Mouse (Mus musculus): ENCODE measurements at regions not wholly inside any gene's neighbourhood (a gene's known extent, or its start where the extent isn't known, plus 50 kb on each side); places are given as distances from the start of the nearest gene placed in this dataset.

DNA sequence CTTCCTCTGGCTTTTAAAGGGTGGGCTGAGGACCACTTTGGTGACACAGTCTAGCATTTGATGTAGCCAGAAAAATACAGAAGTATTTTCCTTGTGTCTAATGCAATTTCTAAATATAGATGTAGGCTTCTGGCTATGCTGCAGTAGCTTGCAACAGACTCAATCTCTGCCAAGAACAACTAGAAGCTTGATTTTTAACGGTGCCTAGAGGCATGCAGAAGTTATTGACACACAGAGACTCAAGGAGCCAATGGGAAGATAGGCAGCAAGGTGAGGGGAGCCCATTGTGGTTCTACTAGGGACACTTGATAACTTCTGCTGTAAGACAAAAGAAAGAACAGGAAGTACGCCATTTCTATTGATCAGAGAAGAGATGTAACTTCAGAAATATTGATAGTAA, 94.1 kb upstream of the Osr1 start:
- no peak for ATAC-seq (ENCODE audit: low read depth)
- H3K4me3 ChIP-seq (ENCODE audit: low read depth, low read length): no peak overlapping the region
- no peaks in the 10 kb centered on the region for H3K36me3 ChIP-seq (ENCODE audit: control insufficient read depth, insufficient read depth, low read length)
- no peak overlapping the region for H3K4me2 ChIP-seq (ENCODE audit: low read depth, low read length)
- H3K9ac ChIP-seq (replicated peaks; ENCODE audit: low read depth, low read length): no peak overlapping the region
- H3K27me3 ChIP-seq (ENCODE audit: control insufficient read depth, insufficient read depth, low read length): no peaks in the 10 kb centered on the region
- no peaks in the 10 kb centered on the region for H3K4me1 ChIP-seq (ENCODE audit: control insufficient read depth, insufficient read depth, low read length)
- H3K27ac ChIP-seq (ENCODE audit: low read depth, low read length): no peak overlapping the region
- H3K9me3 ChIP-seq (ENCODE audit: control insufficient read depth, low read length): no peaks in the 10 kb centered on the region
- 90% methylated on average over 2 of the region's 2 CpGs for WGBS

DNA sequence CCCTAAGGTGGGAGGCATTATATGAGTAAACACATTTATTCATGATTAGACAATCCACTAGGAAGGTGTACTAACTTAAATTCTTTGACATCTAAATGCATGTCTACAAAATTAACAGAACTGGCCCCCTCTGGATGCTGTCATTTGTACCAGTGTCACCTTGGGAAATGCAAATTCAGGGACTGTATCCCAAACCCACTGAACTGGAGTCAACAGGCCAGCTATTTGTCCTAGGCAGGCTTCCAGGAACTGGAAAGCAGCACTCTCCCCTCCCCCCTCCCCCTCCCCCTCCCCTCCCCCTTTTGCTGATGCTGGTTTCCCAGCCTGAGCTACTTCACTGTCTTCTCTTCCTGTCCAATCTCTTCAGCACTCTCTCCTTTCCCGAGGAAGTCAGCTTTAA, 91.7 kb upstream of the Osr1 start:
- H3K27ac ChIP-seq (ENCODE audit: low read depth, low read length): no peak overlapping the region
- no peak overlapping the region for H3K4me3 ChIP-seq (ENCODE audit: low read depth, low read length)
- no peak for ATAC-seq (ENCODE audit: low read depth)
- 60% methylated on average over 1 of the region's 1 CpGs for WGBS
- H3K9me3 ChIP-seq (ENCODE audit: control insufficient read depth, low read length): no peaks in the 10 kb centered on the region
- H3K4me1 ChIP-seq (ENCODE audit: control insufficient read depth, insufficient read depth, low read length): no peaks in the 10 kb centered on the region
- H3K4me2 ChIP-seq (ENCODE audit: low read depth, low read length): no peak overlapping the region
- no peaks in the 10 kb centered on the region for H3K36me3 ChIP-seq (ENCODE audit: control insufficient read depth, insufficient read depth, low read length)
- H3K27me3 ChIP-seq (ENCODE audit: control insufficient read depth, insufficient read depth, low read length): no peaks in the 10 kb centered on the region
- no peak overlapping the region for H3K9ac ChIP-seq (replicated peaks; ENCODE audit: low read depth, low read length)

DNA sequence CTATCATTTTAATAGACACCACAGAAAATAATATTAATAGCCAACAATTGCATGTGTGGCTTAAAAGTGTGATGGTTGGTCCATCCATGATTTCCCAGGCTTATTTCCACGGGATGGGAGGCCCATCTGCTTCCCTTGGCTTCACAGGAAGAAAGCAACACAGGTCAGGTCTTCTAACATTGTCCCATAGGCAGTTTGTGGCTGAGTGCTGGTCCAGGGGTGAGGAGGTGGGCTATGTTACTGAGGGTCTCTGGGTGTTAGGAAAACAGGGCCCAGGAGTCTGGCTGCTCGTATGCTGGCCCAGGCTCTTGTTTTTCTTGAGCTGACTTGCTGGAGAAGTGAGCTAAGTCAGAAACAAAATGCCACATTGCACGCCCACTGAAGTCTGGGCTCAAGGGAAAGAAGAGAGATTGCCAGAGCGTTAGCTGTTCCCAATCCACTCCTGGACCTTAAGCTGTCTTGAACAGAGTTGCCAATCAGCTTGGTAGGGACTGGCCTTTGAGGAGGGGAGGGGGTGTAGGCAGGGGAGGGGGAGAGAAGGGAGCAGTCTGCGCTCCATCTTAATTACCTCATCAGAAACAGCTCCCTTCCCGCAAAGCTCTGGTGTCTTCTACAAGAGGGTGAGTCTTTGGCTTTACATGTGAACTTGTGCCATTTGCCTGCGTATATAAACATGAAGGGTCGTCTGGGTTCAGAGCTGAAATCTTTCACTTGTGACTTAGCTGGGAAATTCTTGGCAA, 82.1 kb upstream of the Osr1 start:
- Histone ChIP-seq H3K9ac (replicated peaks; ENCODE audit: low read depth, low read length) (no peak overlapping the region), H3K27me3 (ENCODE audit: control insufficient read depth, insufficient read depth, low read length) (no peaks in the 10 kb centered on the region), H3K4me3 (ENCODE audit: low read depth, low read length) (no peak overlapping the region), H3K4me1 (ENCODE audit: control insufficient read depth, insufficient read depth, low read length) (no peaks in the 10 kb centered on the region), H3K4me2 (ENCODE audit: low read depth, low read length) (no peak overlapping the region), H3K36me3 (ENCODE audit: control insufficient read depth, insufficient read depth, low read length) (no peaks in the 10 kb centered on the region), H3K9me3 (ENCODE audit: control insufficient read depth, low read length) (no peaks in the 10 kb centered on the region), H3K27ac (ENCODE audit: low read depth, low read length) (no peak overlapping the region)
- no peak for ATAC-seq (ENCODE audit: low read depth)
- WGBS: 76% methylated on average over 8 of the region's 8 CpGs

DNA sequence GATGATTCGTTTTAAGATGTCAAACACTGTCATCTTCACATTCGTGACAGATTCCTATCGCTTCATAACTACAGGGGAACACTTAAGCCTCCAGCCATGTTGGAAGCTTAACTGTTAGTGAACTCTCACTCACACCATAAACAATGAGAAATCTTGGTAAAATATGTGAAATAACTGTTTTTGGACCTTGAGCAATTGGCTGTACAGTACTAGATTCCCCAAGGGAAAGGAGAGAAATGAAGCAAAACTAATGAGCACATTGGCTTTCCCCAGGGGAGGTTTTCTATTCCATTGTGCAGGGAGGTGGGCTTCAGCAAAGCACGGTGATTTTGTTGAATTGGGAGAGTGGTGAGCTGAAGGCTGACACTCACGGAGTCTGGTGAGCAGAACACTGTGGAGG, 56.0 kb upstream of the Osr1 start:
- Histone ChIP-seq H3K27ac (ENCODE audit: low read depth, low read length) (no peak overlapping the region), H3K4me1 (ENCODE audit: control insufficient read depth, insufficient read depth, low read length) (no peaks in the 10 kb centered on the region), H3K9me3 (ENCODE audit: control insufficient read depth, low read length) (no peaks in the 10 kb centered on the region), H3K4me3 (ENCODE audit: low read depth, low read length) (no peak overlapping the region), H3K27me3 (ENCODE audit: control insufficient read depth, insufficient read depth, low read length) (no peaks in the 10 kb centered on the region), H3K36me3 (ENCODE audit: control insufficient read depth, insufficient read depth, low read length) (no peaks in the 10 kb centered on the region), H3K9ac (replicated peaks; ENCODE audit: low read depth, low read length) (no peak overlapping the region), H3K4me2 (ENCODE audit: low read depth, low read length) (no peak overlapping the region)
- WGBS: 74% methylated on average over 5 of the region's 5 CpGs
- no peak for ATAC-seq (ENCODE audit: low read depth)

DNA sequence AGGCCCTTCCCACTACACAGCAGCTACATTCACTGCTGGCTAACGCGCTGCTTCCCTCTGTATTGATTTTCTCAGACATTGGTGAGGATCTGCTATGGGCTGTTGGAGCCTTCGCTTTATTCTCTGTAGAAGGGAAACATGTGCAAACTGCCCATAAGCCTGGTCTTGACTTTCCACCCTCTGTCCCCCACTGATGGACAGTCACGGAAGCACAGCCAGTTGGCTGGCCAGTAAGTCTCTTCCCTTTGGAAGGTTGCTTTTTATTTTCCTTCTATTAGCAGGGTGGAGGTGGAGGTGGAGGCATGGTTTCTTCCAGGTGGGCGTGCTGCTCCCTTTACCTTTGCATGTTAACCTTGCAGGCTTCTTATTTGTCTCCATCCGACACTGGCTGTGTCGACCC, 51.1 kb upstream of the Osr1 start:
- 86% methylated on average over 7 of the region's 7 CpGs for WGBS
- Histone ChIP-seq H3K4me2 (ENCODE audit: low read depth, low read length) (no peak overlapping the region), H3K4me3 (ENCODE audit: low read depth, low read length) (no peak overlapping the region), H3K4me1 (ENCODE audit: control insufficient read depth, insufficient read depth, low read length) (no peaks in the 10 kb centered on the region), H3K27ac (ENCODE audit: low read depth, low read length) (no peak overlapping the region), H3K9me3 (ENCODE audit: control insufficient read depth, low read length) (no peaks in the 10 kb centered on the region), H3K36me3 (ENCODE audit: control insufficient read depth, insufficient read depth, low read length) (no peaks in the 10 kb centered on the region), H3K27me3 (ENCODE audit: control insufficient read depth, insufficient read depth, low read length) (no peaks in the 10 kb centered on the region), H3K9ac (replicated peaks; ENCODE audit: low read depth, low read length) (no peak overlapping the region)
- no peak for ATAC-seq (ENCODE audit: low read depth)

DNA sequence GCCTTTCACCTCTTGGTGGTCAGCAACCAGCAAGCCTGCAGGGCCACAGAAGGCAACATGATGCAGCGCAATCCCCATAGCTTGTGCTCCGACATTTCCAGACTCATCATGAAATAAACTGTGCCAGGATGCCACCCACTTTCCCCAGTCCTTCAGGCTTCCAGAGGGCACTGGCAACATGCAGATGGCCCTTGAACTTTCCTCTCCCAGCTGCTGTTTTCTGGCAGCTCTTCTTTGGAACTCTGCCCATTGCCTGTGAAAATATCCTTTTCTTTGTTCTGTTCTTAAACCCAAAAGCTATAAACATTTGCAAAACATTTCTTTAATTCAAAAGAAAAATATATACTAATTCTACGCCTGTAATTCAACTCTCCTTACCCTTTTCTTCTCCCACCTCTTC, 50.6 kb upstream of the Osr1 start:
- Histone ChIP-seq H3K4me1 (ENCODE audit: control insufficient read depth, insufficient read depth, low read length) (no peaks in the 10 kb centered on the region), H3K9ac (replicated peaks; ENCODE audit: low read depth, low read length) (no peak overlapping the region), H3K4me2 (ENCODE audit: low read depth, low read length) (no peak overlapping the region), H3K27me3 (ENCODE audit: control insufficient read depth, insufficient read depth, low read length) (no peaks in the 10 kb centered on the region), H3K9me3 (ENCODE audit: control insufficient read depth, low read length) (no peaks in the 10 kb centered on the region), H3K27ac (ENCODE audit: low read depth, low read length) (no peak overlapping the region), H3K4me3 (ENCODE audit: low read depth, low read length) (no peak overlapping the region), H3K36me3 (ENCODE audit: control insufficient read depth, insufficient read depth, low read length) (no peaks in the 10 kb centered on the region)
- 78% methylated on average over 3 of the region's 3 CpGs for WGBS
- ATAC-seq (ENCODE audit: low read depth): no peak
